Mouse (Mus musculus) duodenum, adult 2 months (tissue): ENCODE measurements around the gene Tbcc. TPM values are rescaled to one million over a fixed set of nuclear protein-coding genes. Genes with fewer than 3 reads are reported as not detected.

Experiments
- polyA plus RNA-seq: library from polyadenylated mRNA; depleted of rRNA; stranded (reverse); fragments of >200 nt; gene quantifications from 2 replicates; pipeline ENCODE4 v1.2.3, GENCODE M21; 2012; ENCODE audit warnings: low replicate concordance; rRNA removed

The Tbcc gene
- polyA plus RNA-seq, result 10.4 and 21.4 TPM in 2 replicates

GRCm38 (mm10) chr17:46890116-46890815 is at the start of gene Tbcc:
Tbcc (plus strand) TSS chr17:46890684.

GRCm38 (mm10) chr17:46857903-46858748 is 32.4 kb upstream of the Tbcc start, which contains the start of gene Bicral:
Bicral (minus strand) TSS chr17:46858482.

GRCm38 (mm10) chr17:46910186-46910585 is 19.7 kb downstream of the Tbcc start, which contains the start of gene Prph2:
Prph2 (plus strand) TSS chr17:46910459.

Other genes with a start within 250 kb of the Tbcc start
- gene Klc4, start 244.7 kb upstream of the Tbcc start, polyA plus RNA-seq, result 76.0 and 152 TPM in 2 replicates
- 101 and 186 TPM in 2 replicates for gene Mrpl2, start 244.5 kb upstream of the Tbcc start, polyA plus RNA-seq
- gene Cul7, start 240.3 kb upstream of the Tbcc start, polyA plus RNA-seq, result 9.8 and 12.0 TPM in 2 replicates
- gene Rrp36, start 216.3 kb upstream of the Tbcc start, polyA plus RNA-seq, result 28.4 and 38.6 TPM in 2 replicates
- 45.3 and 69.5 TPM in 2 replicates for gene Mea1, start 211.9 kb upstream of the Tbcc start, polyA plus RNA-seq
- 85.2 and 117 TPM in 2 replicates for gene Klhdc3, start 209.8 kb upstream of the Tbcc start, polyA plus RNA-seq
- 50.9 and 143 TPM in 2 replicates for gene Ppp2r5d, start 185.6 kb upstream of the Tbcc start, polyA plus RNA-seq
- 59.8 and 104 TPM in 2 replicates for gene Pex6, start 179.2 kb upstream of the Tbcc start, polyA plus RNA-seq
- 0.51 and 3.8 TPM in 2 replicates for gene Gnmt, start 161.5 kb upstream of the Tbcc start, polyA plus RNA-seq
- 26.8 and 30.1 TPM in 2 replicates for gene Cnpy3, start 138.5 kb upstream of the Tbcc start, polyA plus RNA-seq
- not detected in 2 replicates for gene Ptcra, start 127.0 kb upstream of the Tbcc start, polyA plus RNA-seq
- gene 2310039H08Rik, start 118.0 kb upstream of the Tbcc start, polyA plus RNA-seq, result 151 and 166 TPM in 2 replicates
- 7.7 and 7.9 TPM in 2 replicates for gene Rpl7l1, start 108.0 kb upstream of the Tbcc start, polyA plus RNA-seq
- gene Bicral, start 32.2 kb upstream of the Tbcc start, polyA plus RNA-seq, result 4.0 and 5.0 TPM in 2 replicates
- gene Prph2, start 19.8 kb downstream of the Tbcc start, polyA plus RNA-seq, result not detected in 2 replicates
- 7.1 and 11.8 TPM in 2 replicates for gene Ubr2, start 119.9 kb downstream of the Tbcc start, polyA plus RNA-seq